ENCODE assay signal across 29 mouse cellular contexts in genomic region chrX:95104361-95104760, GRCm38 (mm10).
"Had no signal": no experiment of that assay in that cellular context is flagged by ENCODE, and none has a peak within 500 bp of the region (broad histone marks: within the 10 kb centered on the region; RNA-seq: fewer than 3 reads in every experiment).

No protein-coding gene starts in this region.

- H3K9me3 ChIP-seq: limb, embryonic 10.5 days; limb, embryonic 12.5 days; limb, embryonic 13.5 days; limb, embryonic 15.5 days; liver, embryonic 12.5 days; liver, embryonic 13.5 days; liver, embryonic 15.5 days; lung, embryonic 15.5 days; megakaryocyte, embryonic 14.5 days; midbrain, embryonic 10.5 days; midbrain, embryonic 12.5 days; midbrain, embryonic 13.5 days; midbrain, embryonic 15.5 days had no signal

- ATAC-seq: liver, embryonic 12.5 days; liver, postnatal 0 days; lung, postnatal 0 days; midbrain, embryonic 13.5 days; midbrain, embryonic 15.5 days; midbrain, embryonic 16.5 days had no signal

- H3K4me1 ChIP-seq: limb, embryonic 10.5 days; limb, embryonic 12.5 days; limb, embryonic 13.5 days; limb, embryonic 15.5 days; liver, embryonic 12.5 days; liver, embryonic 13.5 days; liver, embryonic 15.5 days; lung, embryonic 15.5 days; megakaryocyte, embryonic 14.5 days; midbrain, embryonic 10.5 days; midbrain, embryonic 12.5 days; midbrain, embryonic 13.5 days; midbrain, embryonic 15.5 days had no signal

- H3K27ac ChIP-seq: limb, embryonic 10.5 days; limb, embryonic 12.5 days; limb, embryonic 13.5 days; limb, embryonic 15.5 days; liver, embryonic 12.5 days; liver, embryonic 13.5 days; liver, embryonic 14.5 days; liver, embryonic 15.5 days; lung, embryonic 15.5 days; macrophage; midbrain, embryonic 10.5 days; midbrain, embryonic 12.5 days; midbrain, embryonic 13.5 days; midbrain, embryonic 15.5 days had no signal

- DNase-seq: left cerebral cortex, postnatal 4 days; liver; liver, embryonic 13.5 days; liver, postnatal 0 days; lung, adult 18-20 months; lung, adult 2 months; lung, embryonic 14.5 days; lung, postnatal 10 days; lung, postnatal 14 days; lung, postnatal 36 days; lung, postnatal 4 days; midbrain, embryonic 14.5 days had no signal

- H3K36me3 ChIP-seq: limb, embryonic 10.5 days; limb, embryonic 12.5 days; limb, embryonic 13.5 days; limb, embryonic 15.5 days; liver, embryonic 12.5 days; liver, embryonic 13.5 days; liver, embryonic 15.5 days; lung, embryonic 15.5 days; midbrain, embryonic 10.5 days; midbrain, embryonic 12.5 days; midbrain, embryonic 13.5 days; midbrain, embryonic 15.5 days had no signal

- H3K4me3 ChIP-seq: limb, embryonic 10.5 days; limb, embryonic 12.5 days; limb, embryonic 13.5 days; limb, embryonic 15.5 days; liver, embryonic 12.5 days; liver, embryonic 13.5 days; liver, embryonic 15.5 days; lung, embryonic 15.5 days; megakaryocyte, embryonic 14.5 days; midbrain, embryonic 10.5 days; midbrain, embryonic 12.5 days; midbrain, embryonic 13.5 days; midbrain, embryonic 15.5 days; myocyte had no signal

- H3K27me3 ChIP-seq: limb, embryonic 13.5 days; limb, embryonic 15.5 days; liver, embryonic 12.5 days; liver, embryonic 15.5 days; lung, embryonic 15.5 days; megakaryocyte, embryonic 14.5 days; midbrain, embryonic 12.5 days; midbrain, embryonic 13.5 days; midbrain, embryonic 15.5 days had no signal
